In the genomic region with DNA sequence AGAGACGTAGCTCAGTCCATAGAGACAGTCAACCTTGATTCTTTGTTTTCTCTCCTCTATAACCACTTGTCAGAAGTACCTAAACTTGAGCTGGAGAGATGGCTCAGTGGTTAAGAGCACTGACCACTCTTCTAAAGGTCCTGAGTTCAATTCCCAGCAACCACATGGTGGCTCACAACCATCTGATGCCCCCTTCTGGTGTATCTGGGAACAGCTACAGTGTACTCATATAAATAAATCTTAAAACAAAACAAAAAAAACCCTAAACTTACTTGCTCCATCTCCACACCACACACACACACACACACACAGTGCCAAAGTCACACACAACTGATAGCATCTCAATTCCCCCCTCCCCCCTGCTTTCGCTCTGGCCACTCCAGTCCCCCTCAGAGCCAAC, we compare ENCODE assay signal across 9 mouse cellular contexts. TPM values are rescaled to one million over a fixed set of nuclear protein-coding genes. Genes with fewer than 3 reads are reported as not detected.
DNase-seq lines count a peak whose midpoint lies in the region; ATAC-seq and TF ChIP-seq lines count a peak whose summit lies in the region.
"Had no signal": no experiment of that assay in that cellular context is flagged by ENCODE, and none has a peak within 500 bp of the region (broad histone marks: within the 10 kb centered on the region; RNA-seq: fewer than 3 reads in every experiment).

No protein-coding gene starts in this region.

- H3K4me2 ChIP-seq in forebrain, embryonic 13.5 days: peak overlapping the region; percentile 96
- peak overlapping the region; percentile 93 for H3K4me2 ChIP-seq in liver, embryonic 14.5 days (ENCODE audit: low read depth)

- TF ChIP-seq EP300 in liver, embryonic 14.5 days (IDR thresholded peaks at IDR 0.05; ENCODE audit: low read depth): no peak

- peak overlapping the region; percentile 81 for H3K9ac ChIP-seq in forebrain, embryonic 13.5 days
- H3K9ac ChIP-seq in liver, embryonic 14.5 days (replicated peaks): peak overlapping the region; percentile 75

- no peaks in the 10 kb centered on the region for H3K27me3 ChIP-seq in heart, embryonic 10.5 days (ENCODE audit: insufficient read depth, poor library complexity, severe bottlenecking)
- H3K27me3 ChIP-seq in forebrain, embryonic 13.5 days: no peaks in the 10 kb centered on the region
- H3K27me3 ChIP-seq in liver, embryonic 14.5 days (ENCODE audit: control insufficient read depth, insufficient read depth, low read length): no peaks in the 10 kb centered on the region

- H3K36me3 ChIP-seq in heart, embryonic 10.5 days: peaks cover 24% of the 10 kb centered on the region
- H3K36me3 ChIP-seq in forebrain, embryonic 13.5 days (ENCODE audit: poor library complexity, severe bottlenecking): peaks cover 22% of the 10 kb centered on the region
- H3K36me3 ChIP-seq in liver, embryonic 14.5 days (replicated peaks; ENCODE audit: control insufficient read depth, insufficient read depth, low read depth): peaks cover 23% of the 10 kb centered on the region

- H3K9me3 ChIP-seq in heart, embryonic 10.5 days: no peaks in the 10 kb centered on the region
- H3K9me3 ChIP-seq in forebrain, embryonic 13.5 days (replicated peaks): no peaks in the 10 kb centered on the region
- H3K9me3 ChIP-seq in liver, embryonic 14.5 days (ENCODE audit: control insufficient read depth, low read length): no peaks in the 10 kb centered on the region

- DNase-seq in heart, embryonic 10.5 days (ENCODE audit: low spot score): no peak
- no peak for DNase-seq in heart, adult 8-10 months (ENCODE audit: low spot score)
- peak; percentile 13 for DNase-seq in CD4-positive helper T cell, adult 2 months (ENCODE audit: low read depth, low spot score)
- DNase-seq in liver, embryonic 14.5 days (ENCODE audit: low read depth in 3 of 3, low spot score in 3 of 3): peak in 1 of 3 experiments; percentile 10
- no peak for DNase-seq in spleen, postnatal 36 days (ENCODE audit: low spot score in 2 of 2)
- no peak for DNase-seq in urinary bladder, postnatal 4 days (ENCODE audit: low spot score in 2 of 2)
- no peak for DNase-seq in c-Kit-positive CD71-positive TER-119-positive erythroid progenitor cells, embryonic 14.5 days (ENCODE audit: low spot score)

- H3K4me3 ChIP-seq in heart, embryonic 10.5 days: peak overlapping the region; percentile 82
- H3K4me3 ChIP-seq in forebrain, embryonic 13.5 days: peak overlapping the region; percentile 75
- H3K4me3 ChIP-seq in liver, embryonic 14.5 days (ENCODE audit: insufficient read depth in 1 of 2, low read depth in 2 of 2, low read length in 2 of 2): peak overlapping the region; percentile 71 to 83

- 75% methylated on average over 2 of the region's 2 CpGs for WGBS in heart, embryonic 10.5 days
- 90% methylated on average over 2 of the region's 2 CpGs for WGBS in forebrain, embryonic 13.5 days
- 48% methylated on average over 2 of the region's 2 CpGs for WGBS in liver, embryonic 14.5 days (ENCODE audit: insufficient replicate concordance)

- no peak overlapping the region for H3K27ac ChIP-seq in heart, embryonic 10.5 days
- H3K27ac ChIP-seq in forebrain, embryonic 13.5 days: no peak overlapping the region
- H3K27ac ChIP-seq in liver, embryonic 14.5 days: no peak overlapping the region

- peaks cover 20% of the 10 kb centered on the region for H3K4me1 ChIP-seq in heart, embryonic 10.5 days
- H3K4me1 ChIP-seq in forebrain, embryonic 13.5 days: peaks cover 26% of the 10 kb centered on the region
- peaks cover 12 to 16% of the 10 kb centered on the region in 2 experiments for H3K4me1 ChIP-seq in liver, embryonic 14.5 days (replicated peaks; ENCODE audit: control insufficient read depth in 2 of 2, insufficient read depth in 2 of 2, low read length in 1 of 2)

- no peak for ATAC-seq in forebrain, embryonic 13.5 days
- no peak for ATAC-seq in liver, embryonic 14.5 days (ENCODE audit: insufficient read depth)

- TF ChIP-seq CTCF in liver, embryonic 14.5 days (IDR thresholded peaks at IDR 0.05; ENCODE audit: low read depth): peak; percentile 64

RNA-seq across cellular contexts. Expression of gene Rad51ap1, which starts 1.3 kb away (rescaled TPM):
- 42.4 and 53.0 TPM in 2 replicates for polyA plus RNA-seq in heart, embryonic 10.5 days (2016; fragmentation: Nextera tagmentation; extraction: Ambion mirVana)
- total RNA-seq in heart, adult 8-10 months (2022): 1 to 10 TPM in 1 of 4 experiments, under 1 TPM in 2, not detected in 1; 0.41 to 1.2 (median 0.75) TPM
- polyA plus RNA-seq in forebrain, embryonic 13.5 days (2015; fragmentation: Nextera tagmentation; extraction: Ambion mirVana): 53.5 and 55.4 TPM in 2 replicates
- polyA plus RNA-seq in liver, embryonic 14.5 days (2012; rRNA removed): 28.6 and 37.7 TPM in 2 replicates
- 48.7 and 59.7 TPM in 2 replicates for polyA plus RNA-seq in liver, embryonic 14.5 days (2014; fragmentation: Nextera tagmentation; extraction: Ambion mirVana)

RNA-seq across cellular contexts. Expression of gene D6Wsu163e, which starts 1.7 kb away (rescaled TPM):
- 12.7 and 12.9 TPM in 2 replicates for polyA plus RNA-seq in heart, embryonic 10.5 days (2016; fragmentation: Nextera tagmentation; extraction: Ambion mirVana)
- 10 to 100 TPM in 2 of 4 experiments, 1 to 10 TPM in 2; 8.3 to 15.4 (median 10.5) TPM for total RNA-seq in heart, adult 8-10 months (2022)
- 27.5 and 27.9 TPM in 2 replicates for polyA plus RNA-seq in forebrain, embryonic 13.5 days (2015; fragmentation: Nextera tagmentation; extraction: Ambion mirVana)
- 5.3 and 9.1 TPM in 2 replicates for polyA plus RNA-seq in liver, embryonic 14.5 days (2012; rRNA removed)
- polyA plus RNA-seq in liver, embryonic 14.5 days (2014; fragmentation: Nextera tagmentation; extraction: Ambion mirVana): 14.5 and 16.0 TPM in 2 replicates

RNA-seq across cellular contexts. Expression of gene Dyrk4, which starts 16.4 kb away (rescaled TPM):
- not detected in 2 replicates for polyA plus RNA-seq in heart, embryonic 10.5 days (2016; fragmentation: Nextera tagmentation; extraction: Ambion mirVana)
- total RNA-seq in heart, adult 8-10 months (2022): not detected
- polyA plus RNA-seq in forebrain, embryonic 13.5 days (2015; fragmentation: Nextera tagmentation; extraction: Ambion mirVana): 0.08 and 0.15 TPM in 2 replicates
- polyA plus RNA-seq in liver, embryonic 14.5 days (2012; rRNA removed): not detected in 2 replicates
- polyA plus RNA-seq in liver, embryonic 14.5 days (2014; fragmentation: Nextera tagmentation; extraction: Ambion mirVana): 0.09 TPM in 1 of 2 replicates, not detected in the other
- total RNA-seq: hematopoietic stem cell, adult 5-6 weeks had no signal
